Mouse (Mus musculus) ovary, adult 18-20 months (tissue): ENCODE results near the gene Snx21.
"Not testable (repeated sequence)": the region's sequence is repeated elsewhere in the genome, so short reads cannot be mapped to it uniquely, and the experiment has no call there.

Experiments
- DNase-seq: peaks from one replicate; pipeline ENCODE4 v3.0.0; 2022; ENCODE audit warnings: low spot score, mixed read lengths

Gene Snx21

DNA sequence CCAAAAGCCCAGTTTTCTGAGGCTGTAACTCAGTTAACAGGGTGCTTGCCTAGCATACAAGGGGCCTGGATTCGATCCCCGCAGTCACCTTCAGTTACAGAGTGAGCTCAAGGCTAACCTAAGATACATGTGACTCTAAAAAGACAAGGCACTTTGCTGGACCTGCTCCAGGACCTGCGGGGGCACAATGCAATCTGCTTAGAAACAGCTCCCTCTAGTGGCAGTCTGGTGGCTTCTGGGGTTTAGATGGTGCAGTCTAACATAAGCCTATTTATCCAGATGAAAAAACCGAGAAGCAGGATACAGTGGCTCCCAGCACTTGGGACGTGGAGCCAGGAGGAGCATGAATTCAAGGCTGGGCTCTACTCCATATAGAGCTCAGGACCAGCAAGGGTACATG, 8.7 kb downstream of the Snx21 start:
- peak; percentile 73 for DNase-seq

DNA sequence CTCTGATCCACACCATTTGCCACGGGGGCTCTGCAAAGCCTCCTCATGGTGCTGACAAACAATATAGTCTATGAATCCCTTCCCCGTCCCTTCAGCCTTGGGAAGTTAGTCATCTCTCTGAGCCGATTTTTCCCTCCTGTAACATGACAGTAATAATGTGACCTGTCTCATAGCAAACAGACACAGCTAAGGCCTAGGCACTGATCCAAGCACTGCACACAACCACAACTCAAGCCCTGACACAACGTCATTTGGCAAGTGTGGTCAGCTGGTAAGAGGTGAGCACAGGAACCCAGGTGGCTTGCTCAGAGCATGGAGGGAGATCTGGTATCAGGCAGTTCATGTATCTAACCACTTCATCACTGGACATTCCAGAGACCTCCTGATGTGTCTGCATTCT, 10.2 kb downstream of the Snx21 start:
- DNase-seq: no peak

DNA sequence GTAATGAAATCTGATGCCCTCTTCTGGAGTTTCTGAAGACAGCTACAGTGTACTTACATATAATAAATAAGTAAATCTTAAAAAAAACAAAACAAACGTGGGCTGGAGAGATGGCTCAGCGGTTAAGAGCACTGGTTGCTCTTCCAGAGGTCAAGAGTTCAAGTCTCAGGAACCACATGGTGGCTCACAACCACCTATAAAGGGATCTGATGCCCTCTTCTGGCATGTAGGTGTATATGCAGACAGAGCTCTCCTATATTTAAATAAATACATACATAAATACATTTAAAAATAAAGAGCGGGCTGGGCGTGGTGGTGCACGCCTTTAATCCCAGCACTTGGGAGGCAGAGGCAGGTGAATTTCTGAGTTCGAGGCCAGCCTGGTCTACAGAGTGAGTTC, 12.9 kb downstream of the Snx21 start:
- not testable (repeated sequence) for DNase-seq

DNA sequence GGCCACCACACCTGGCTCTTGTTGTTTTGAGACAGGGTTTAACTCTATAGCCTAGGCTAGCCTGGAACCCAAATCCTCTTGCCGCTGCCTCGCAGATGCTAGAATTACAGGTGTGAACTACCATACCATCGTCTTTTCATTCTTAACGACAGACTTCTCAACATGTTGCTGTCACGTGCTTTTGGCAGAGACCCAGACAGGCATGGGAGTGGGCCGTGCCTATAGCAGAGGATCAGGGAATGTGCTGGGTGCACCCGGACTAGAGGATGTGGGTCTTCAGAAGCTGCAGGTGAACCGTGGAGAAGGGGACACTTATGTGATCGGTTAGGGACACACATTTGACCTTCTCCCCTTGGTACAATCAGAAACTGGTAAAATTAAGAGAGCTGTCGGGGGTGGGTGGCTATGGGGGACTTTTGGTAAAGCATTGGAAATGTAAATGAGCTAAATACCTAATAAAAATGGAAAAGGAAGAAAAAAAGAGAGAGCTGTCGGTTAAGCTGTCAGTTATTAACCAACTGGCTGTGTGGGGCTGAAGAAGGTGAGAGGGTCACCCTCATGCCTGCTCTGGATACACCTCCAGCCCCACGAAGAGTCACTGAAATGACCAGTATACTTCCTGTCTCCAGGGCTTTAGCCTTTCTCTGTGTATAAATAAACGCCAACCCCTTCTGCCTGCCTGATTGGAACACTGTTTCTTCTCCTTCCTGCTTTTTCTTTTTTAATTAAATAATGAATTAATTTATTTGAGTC, 14.8 kb downstream of the Snx21 start:
- DNase-seq: no peak

DNA sequence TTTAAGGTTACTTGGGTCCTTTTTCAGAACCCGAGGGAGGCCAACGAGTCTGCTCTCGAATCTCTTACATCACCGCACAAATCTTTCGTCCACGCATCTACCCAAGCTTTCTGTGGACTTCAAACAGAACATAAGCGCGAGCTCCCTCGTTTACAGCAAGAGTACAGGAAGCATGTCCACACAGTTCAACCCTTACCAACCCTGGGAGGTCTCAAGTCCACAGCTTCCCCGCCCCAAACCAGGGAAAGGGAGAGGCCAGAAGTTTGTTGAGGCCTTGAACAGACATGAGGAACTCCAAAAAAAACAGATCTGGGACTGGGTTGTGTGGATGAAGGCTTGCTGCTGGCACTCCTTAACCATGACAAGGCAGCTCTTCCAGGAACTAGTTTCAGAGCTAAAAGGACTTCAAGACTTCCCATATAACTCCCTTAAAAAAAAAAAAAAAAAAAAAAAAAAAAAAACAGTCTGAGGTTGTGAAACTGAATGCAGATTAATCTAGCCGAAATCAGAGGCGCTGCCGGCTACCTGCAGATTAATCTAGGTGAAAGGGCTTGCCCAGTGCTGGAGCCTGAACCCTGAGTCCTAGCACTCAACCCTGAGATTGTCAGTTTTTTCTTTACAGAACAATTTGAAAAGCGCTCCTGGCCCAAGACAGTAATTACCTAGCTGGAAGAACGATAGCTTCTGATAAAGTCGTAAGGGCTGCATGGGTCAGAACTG, 17.7 kb downstream of the Snx21 start:
- no peak for DNase-seq

DNA sequence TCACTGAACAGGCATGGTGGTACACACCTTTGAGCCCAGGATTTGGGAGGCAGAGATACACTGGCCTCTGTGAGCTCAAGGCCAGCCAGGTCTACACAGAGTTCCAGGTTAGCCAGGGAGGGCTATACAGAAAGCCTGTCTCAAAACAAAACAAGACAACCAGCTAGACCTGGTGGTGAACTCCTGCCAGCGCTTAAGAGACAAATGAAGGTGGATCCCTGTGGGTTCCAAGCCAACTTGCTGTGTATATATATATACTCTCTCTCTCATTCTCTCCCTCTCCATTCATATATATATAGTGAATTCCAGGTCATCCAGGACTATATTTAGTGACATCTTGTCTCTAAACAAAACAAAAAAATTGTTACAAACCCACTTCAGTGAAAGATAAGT, 18.3 kb downstream of the Snx21 start:
- DNase-seq: no peak

DNA sequence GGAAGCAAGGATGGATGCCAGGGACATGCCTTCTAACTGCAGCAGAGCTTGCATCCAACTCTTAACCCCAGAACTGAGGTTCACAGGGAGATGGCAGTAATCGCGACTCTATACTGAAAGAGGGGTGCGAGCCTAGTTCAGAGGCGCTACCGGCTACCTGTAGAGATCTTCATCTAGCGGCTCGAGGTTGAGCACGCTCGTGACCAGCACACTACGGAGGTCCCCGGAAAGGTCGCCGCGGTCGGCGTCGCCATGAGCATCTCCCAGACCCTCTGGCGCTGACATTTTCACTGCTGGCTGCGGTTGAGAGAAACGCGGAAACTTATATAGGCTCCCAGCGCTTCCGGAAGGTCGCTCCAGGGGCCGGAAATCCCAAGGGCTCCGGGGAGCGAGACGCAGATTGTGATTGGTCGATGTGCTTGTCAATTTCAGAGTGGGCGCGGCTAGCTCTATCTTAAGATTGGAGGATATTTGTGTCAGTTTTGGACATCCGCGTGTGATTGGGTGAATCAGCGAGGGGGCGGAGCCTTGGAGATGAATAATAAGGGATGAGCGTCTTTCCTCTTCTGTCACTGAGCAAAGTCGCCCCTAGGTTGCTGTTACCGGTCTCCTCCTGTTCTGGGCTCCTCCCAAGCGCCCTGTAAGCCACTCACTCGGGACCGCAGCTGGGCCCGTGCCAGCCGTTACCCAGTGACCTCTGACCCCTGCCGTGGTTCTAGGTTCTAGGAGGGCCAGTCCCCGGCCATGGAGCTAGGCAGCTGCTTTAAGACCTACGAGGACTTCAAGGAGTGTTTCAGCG, 19.1 kb downstream of the Snx21 start, which contains the start of the genes Acot8 and Zswim3:
Acot8 (minus strand) TSS at position 350 of the 799 bp plus-strand sequence.
Zswim3 (plus strand) TSS at position 566 of the 799 bp plus-strand sequence.
- peak; percentile 95 for DNase-seq

DNA sequence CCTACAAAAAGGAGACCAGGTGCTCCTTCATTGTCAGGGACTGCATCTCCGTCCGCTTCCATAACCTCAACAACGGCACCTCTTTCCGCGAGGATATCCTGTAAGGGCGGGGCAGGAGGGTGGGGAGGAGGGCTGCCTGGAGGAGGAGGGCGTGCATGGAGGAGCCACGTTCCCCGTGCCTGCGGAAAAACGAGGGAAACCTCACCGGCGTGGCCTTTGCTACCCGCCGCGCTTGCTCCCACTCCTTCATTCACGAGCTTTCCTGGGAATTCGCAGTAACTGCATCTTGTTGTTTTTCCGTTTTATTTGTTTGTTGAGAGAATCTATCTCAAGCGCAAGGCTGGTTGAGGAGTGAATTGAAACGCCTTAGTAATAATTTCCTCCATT, 19.7 kb downstream of the Snx21 start:
- DNase-seq: no peak

DNA sequence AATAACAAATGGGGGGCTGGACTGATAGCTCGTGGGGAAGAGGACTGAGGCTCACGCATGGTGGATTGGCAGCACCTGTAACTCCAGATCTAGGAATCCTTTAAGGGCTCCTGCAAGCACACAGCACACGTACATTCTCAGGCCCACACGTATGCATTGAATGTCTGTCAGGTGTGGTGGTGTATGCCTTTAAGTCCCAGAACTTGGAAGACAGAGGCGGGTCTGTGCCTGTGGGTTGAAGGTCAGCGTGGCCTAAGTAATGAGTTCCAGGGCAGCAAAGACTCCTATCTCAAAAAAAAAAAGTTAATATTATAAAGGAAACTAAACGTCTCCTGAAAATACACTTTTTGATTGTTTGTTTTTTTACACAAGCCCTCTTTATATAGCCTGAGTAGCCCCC, 21.0 kb downstream of the Snx21 start:
- no peak for DNase-seq

DNA sequence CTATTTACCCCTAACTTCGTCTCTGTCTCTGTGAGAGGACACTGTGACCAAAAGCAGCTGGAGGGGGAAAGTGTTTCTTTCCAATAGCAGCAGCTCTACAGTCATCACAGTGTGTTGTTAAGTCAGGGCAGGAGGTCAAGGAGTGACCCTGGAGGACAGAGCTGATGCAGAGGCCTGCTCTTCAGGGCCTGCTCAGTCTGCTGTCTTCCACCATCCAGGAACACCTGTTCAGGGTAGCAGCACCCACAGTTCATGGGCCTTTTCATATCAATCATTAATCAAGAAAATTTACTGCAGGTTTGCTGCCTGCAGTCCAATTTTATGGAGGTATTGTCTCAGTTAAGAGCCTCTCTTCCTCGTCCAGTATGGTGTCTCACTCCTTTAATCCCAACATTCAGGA, 27.9 kb downstream of the Snx21 start:
- DNase-seq: no peak

DNA sequence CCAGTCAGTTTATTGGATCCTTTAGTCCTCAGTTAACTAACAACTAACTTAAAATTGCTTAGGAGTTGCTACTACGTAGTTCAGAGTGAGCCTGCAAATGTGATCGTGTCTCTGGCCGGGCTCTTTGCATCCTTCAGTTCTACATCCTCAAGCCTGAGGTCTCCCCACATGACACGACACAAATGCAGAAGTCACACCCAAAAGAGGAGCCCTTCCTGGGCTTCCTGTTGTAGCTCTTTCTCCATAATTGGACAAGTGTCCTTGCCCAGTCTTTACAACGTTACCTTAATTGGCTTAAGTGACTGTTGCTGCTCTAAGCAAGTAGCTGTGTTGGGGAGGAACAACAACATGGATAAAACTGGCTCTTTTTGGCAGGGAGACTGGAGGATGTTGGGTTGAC, 29.7 kb downstream of the Snx21 start:
- no peak for DNase-seq

DNA sequence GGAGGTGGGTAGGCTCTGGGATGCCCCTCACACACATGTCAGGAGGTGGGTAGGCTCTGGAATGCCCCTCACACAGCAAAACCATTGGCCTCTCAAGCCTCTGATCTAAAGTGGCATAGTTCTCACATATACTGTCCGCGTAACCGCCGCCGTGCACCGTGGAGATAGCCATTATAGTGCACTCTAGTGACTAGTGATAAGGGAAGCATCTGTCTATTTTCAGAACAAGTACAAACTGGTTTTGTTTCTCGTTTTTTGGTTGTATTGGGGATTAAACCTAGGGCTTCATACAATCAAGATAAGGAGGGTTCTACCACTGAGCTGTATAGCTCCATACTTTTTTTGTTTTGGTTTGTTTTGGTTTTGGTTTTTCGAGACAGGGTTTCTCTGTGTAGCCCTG, 30.2 kb downstream of the Snx21 start:
- DNase-seq: no peak

DNA sequence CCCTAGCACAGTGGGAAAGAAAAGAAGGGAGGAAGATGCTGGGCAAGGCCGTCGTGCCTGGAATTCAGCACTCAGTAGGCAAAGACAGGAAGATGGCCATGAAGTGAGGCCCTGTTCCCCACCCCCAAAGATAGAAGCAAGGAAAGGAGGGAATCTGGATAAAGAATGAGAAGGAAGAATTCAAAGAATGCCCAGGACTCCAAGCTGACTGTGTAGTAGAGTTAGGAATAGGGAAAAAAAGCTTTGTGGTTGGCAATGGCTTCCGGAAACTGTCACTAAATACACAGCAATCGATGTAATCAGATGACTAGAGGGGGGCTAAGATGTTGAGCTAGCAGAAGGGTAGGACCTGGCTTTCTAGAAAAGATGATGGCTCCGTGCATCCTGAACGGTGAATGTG, 31.6 kb downstream of the Snx21 start:
- no peak for DNase-seq

DNA sequence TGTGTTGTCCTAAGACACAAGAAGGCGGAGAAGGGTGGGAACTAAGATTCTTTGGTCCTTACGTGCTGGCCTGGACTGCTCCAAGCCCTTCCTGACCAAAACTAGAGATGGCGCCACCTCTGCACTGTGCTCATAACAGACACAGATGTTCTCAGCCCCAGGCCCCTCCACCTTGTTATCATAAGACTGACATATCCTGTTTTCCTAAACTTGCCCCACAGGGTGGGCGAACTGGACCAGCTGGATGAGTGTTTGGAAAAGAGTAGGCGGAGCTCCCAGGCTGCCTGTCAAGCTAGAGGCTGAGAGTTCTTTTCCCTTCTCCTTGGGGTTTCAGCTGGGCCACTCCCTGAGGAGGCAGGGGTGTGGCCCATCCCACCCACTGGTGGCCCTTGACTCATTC, 32.1 kb downstream of the Snx21 start:
- DNase-seq: no peak

DNA sequence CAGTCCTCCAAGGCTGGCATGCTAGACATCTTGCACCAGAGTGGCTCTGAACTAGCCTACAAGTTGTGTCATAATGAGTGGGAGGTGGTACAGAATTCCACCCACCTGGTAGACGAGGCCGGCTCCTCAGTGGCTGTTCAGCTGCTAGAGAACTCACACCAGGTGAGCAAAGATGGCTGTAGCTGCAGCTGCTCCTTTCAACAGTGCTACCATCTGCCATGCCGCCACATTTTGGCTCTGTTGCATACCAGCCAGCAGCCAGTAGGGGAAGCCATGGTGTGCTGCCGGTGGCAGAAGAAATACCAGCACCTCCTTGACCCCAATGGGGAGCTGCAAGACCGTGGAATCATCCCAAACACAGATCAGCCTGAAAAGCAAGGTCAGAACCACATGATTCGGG, 35.4 kb downstream of the Snx21 start:
- DNase-seq: no peak

DNA sequence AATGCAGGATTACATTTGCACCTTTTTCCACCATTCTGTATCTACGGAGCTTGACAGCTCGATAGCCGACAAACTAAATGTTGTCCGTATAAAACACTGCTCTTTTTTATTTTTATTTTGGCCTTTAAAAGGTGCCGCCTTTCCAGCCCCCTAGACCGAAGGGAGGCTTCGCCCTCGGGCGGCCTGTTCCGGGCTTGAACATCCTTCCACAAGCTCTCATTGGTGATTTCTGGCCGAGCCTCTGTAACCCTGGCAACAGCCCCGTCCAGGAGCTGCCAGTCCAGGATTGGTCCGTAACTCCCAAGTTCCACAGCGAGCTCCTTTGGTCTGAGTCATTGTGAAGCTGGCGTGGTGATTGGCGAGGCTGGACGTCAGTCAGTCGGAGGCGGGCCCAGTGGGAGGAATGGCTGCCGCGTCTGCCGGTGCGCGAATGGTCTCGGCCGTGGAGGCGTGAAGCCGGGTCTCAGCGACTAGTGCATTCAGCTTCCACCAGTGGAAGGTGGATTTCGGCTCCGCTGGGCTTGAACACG, 37.1 kb downstream of the Snx21 start, which contains the start of gene Zswim1:
Zswim1 (plus strand) TSS at position 51 of the 530 bp plus-strand sequence.
- peak; percentile 97 for DNase-seq

DNA sequence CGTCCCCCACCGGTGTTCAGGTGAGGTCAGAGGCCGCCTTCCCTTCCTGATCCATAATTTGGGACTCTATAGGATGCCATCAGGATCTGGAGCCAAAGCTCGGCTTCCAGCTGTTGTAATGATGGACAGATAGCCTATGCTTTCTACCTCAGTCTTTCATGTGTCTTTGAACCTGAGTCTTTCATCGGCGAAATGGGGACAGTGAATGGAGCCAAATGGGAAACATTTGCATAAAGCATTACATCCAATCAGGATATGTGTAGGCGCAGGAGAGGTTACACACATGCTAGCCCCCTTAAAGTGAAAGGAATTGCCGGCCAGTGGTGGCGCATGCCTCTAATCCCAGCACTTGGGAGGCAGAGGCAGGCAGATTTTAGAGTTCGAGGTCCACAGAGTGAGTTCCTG, 37.6 kb downstream of the Snx21 start:
- no peak for DNase-seq

DNA sequence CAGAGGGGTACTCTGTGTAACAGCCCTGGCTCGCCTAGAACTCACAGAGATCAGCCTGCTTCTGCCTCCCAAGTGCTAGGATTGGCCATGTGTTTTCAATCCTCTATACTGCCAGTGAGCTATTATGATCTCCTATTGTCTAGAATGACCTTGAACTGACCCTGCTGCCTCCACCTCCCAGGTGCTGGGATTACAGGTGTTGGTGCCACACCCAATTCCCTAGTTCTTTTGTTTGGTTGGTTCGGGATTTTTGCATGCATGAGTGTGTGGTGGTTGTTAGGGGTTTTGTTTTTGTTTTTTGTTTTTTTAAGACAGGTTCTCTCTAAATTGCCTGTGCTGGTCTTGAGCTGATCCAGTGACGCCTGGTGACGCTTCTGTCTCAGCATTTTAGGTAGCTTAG, 38.3 kb downstream of the Snx21 start:
- DNase-seq: no peak

DNA sequence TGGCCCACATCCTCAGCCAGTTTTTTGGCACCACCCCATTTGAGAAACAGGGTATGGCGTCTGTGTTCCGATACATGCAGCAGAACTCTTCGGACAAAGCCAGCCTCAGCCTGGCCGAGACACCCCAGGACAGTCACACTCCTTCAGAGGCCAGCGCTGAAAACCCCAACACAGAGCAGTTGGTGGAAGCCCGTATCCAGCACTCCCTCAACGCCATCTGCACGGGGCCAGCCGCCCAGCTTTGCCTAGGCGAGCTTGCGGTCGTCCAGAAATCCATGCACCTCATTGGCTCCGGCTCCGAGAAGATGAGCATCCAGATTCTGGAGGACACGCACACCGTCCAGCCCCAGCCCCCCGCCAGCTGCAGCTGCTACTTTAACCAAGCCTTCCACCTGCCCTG, 39.9 kb downstream of the Snx21 start:
- DNase-seq: no peak

DNA sequence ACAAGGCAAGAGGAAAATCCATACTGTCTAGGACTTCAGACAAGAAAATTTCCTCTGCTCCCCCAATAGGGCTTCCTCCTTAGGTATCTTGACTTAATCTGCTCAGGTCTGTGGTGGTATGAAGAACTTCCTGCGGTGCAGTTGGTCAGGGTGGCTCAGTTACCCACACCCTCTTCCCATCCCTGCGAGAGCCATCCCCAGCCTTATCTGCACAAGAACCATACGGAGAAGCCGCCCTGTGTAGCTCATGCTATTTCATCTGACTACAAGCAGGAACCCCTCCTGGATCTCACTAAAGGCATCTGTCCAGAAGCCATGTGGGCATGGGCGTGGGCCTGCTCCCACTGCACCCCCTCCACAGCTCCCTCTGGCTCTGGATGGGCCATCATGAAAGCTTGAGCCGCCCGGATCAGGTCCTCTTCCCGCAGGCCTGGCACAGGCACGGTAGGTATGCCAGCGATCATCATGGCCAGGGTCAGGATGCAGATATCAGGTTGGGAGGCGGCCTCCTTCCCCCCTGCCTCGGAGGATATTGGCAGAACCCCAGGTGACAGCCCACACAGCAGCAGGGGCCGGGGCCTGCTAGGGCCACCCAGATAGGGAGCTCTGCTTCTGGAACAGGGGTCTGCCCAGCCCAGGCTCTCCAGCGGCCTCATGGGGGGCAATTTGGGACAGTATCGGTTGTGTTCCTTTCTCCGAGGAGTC, 41.7 kb downstream of the Snx21 start:
- DNase-seq: no peak

DNA sequence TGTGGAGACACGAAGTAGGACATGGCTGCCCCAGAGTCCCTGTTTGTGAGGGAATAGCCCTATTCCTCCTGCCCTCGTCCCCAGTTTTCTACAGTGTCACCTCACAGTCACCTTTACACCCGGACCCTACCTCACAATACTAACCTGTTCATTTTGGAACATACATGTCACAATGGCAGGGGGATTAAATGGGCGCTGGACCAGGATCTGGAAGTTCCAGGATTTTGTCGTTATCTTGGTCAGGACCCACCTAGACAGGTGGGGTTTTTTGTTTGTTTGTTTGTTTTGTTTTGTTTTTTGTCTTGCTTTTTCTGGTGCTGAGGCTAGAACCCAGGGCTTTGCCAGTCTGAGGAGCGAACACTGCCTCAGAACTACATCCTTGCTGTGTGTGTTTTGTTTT, 42.8 kb downstream of the Snx21 start, which contains the start of gene Spata25:
Spata25 (minus strand) TSS at position 101 of the 400 bp plus-strand sequence.
- no peak for DNase-seq

DNA sequence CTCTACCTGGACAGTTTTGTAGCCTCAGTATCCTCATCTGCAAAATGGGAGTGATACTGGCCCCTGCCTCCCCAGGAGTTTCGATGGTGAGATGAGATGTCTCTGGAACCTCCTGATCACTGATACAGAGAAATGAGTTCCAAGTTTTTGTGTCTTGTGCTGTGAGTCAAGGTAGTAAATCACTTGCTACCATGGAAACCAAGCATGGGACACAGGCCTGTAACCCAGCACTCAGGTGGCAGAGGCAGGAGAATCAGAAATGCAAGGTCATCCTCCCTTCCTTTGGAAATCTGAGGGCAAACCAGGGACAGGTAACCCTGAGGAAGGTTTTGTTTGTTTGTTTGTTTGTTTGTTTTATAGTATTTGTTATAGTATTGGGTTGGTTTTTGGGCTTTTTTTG, 43.5 kb downstream of the Snx21 start:
- no peak for DNase-seq
